Mouse (Mus musculus) forebrain, embryonic 15.5 days (tissue): Measurements from ENCODE around the gene Hectd1. TPM values are rescaled to one million over a fixed set of nuclear protein-coding genes. Genes with fewer than 3 reads are reported as not detected.

ENCODE experiments used
- polyA plus RNA-seq: library from polyadenylated mRNA; unstranded; fragments of >200 nt; fragmentation: Nextera tagmentation; extraction: Ambion mirVana; gene quantifications from 2 replicates; pipeline ENCODE4 v1.2.1, GENCODE M21; 2015

Hectd1 gene
- polyA plus RNA-seq, 1 experiment from 2014 or later = 42.7 TPM

Other genes starting within 250 kb of the Hectd1 start
- gene Coch, start 236.2 kb downstream of the Hectd1 start, polyA plus RNA-seq = 5.8 and 8.3 TPM in 2 replicates
- gene Ap4s1, start 138.5 kb downstream of the Hectd1 start, polyA plus RNA-seq = 43.3 and 46.4 TPM in 2 replicates
- 41.3 and 44.3 TPM in 2 replicates for gene Strn3, start 137.6 kb downstream of the Hectd1 start, polyA plus RNA-seq
- gene Heatr5a, start 141.8 kb upstream of the Hectd1 start, polyA plus RNA-seq = 5.4 and 5.9 TPM in 2 replicates
- gene Dtd2, start 177.0 kb upstream of the Hectd1 start, polyA plus RNA-seq = 14.9 and 16.4 TPM in 2 replicates
- gene Gpr33, start 198.5 kb upstream of the Hectd1 start, polyA plus RNA-seq = not detected in 2 replicates